Mouse (Mus musculus): ENCODE measurements around the gene Ccdc60. TPM values are rescaled to one million over a fixed set of nuclear protein-coding genes. Genes with fewer than 3 reads are reported as not detected.

Ccdc60 gene
- total and polyA plus RNA-seq, 3 experiments, result not detected

- Histone ChIP-seq H3K4me3 (ENCODE audit: control insufficient read depth in 1 of 2, insufficient read depth in 1 of 2, low read depth in 2 of 2, low read length in 2 of 2) (no peak overlapping the region), H3K79me2 (ENCODE audit: control insufficient read depth, insufficient read depth, low read length, poor library complexity) (no peaks in the 10 kb centered on the region), H3K36me3 (ENCODE audit: control insufficient read depth in 1 of 2, insufficient read depth in 2 of 2, low read length in 2 of 2) (no peaks in the 10 kb centered on the region), H3K9me3 (replicated peaks; ENCODE audit: insufficient read depth, low read length) (no peaks in the 10 kb centered on the region), H3K27ac (ENCODE audit: control insufficient read depth, low read depth, low read length) (no peak overlapping the region), H3K4me1 (ENCODE audit: control insufficient read depth in 1 of 2, insufficient read depth in 2 of 2, low read length in 2 of 2) (no peaks in the 10 kb centered on the region), H3K27me3 (ENCODE audit: control insufficient read depth in 1 of 2, insufficient read depth in 2 of 2, low read length in 2 of 2) (no peaks in the 10 kb centered on the region), H3K9ac (ENCODE audit: control insufficient read depth, low read depth, low read length, poor library complexity, severe bottlenecking) (no peak overlapping the region)
- no peak for TF ChIP-seq NRF1 (IDR thresholded peaks at IDR 0.05; ENCODE audit: insufficient read depth, low read depth, low read length, poor library complexity, severe bottlenecking)
- TF ChIP-seq MYC (IDR thresholded peaks at IDR 0.05; ENCODE audit: low read depth, low read length), result no peak
- TF ChIP-seq CHD2 (IDR thresholded peaks at IDR 0.05; ENCODE audit: low read length), result no peak
- no peak for TF ChIP-seq KAT2A (conservative IDR thresholded peaks at IDR 0.05; ENCODE audit: low read depth, low read length)
- no peak for TF ChIP-seq RAD21 (IDR thresholded peaks at IDR 0.05; ENCODE audit: low read depth, low read length)
- no peak for TF ChIP-seq MAFK (IDR thresholded peaks at IDR 0.05; ENCODE audit: borderline replicate concordance, low read depth, low read length)
- TF ChIP-seq MYB (IDR thresholded peaks at IDR 0.05; ENCODE audit: low read depth, low read length), result no peak
- no peak for TF ChIP-seq MEF2A (IDR thresholded peaks at IDR 0.05; ENCODE audit: extremely low read depth, insufficient replicate concordance, low read depth, low read length, poor library complexity, severe bottlenecking)
- no peak for TF ChIP-seq ZKSCAN1 (IDR thresholded peaks at IDR 0.05; ENCODE audit: low read depth, low read length)
- TF ChIP-seq MAX (IDR thresholded peaks at IDR 0.05; ENCODE audit: low read length), result no peak
- TF ChIP-seq USF2 (IDR thresholded peaks at IDR 0.05; ENCODE audit: borderline replicate concordance in 1 of 2, insufficient read depth in 1 of 2, low read depth in 1 of 2, low read length in 2 of 2), result no peak
- TF ChIP-seq JUND (IDR thresholded peaks at IDR 0.05; ENCODE audit: low read depth, low read length), result no peak
- TF ChIP-seq CTCF (IDR thresholded peaks at IDR 0.05 in 2 of 3, conservative IDR thresholded peaks at IDR 0.05 in 1 of 3; ENCODE audit: control insufficient read depth in 1 of 3, insufficient read depth in 1 of 3, low read depth in 2 of 3, low read length in 3 of 3, poor library complexity in 1 of 3, severe bottlenecking in 1 of 3), result no peak
- no peak for TF ChIP-seq NELFE (IDR thresholded peaks at IDR 0.05; ENCODE audit: low read depth, low read length)
- TF ChIP-seq SMC3 (IDR thresholded peaks at IDR 0.05; ENCODE audit: low read depth, low read length), result no peak
- no peak for TF ChIP-seq ETS1 (IDR thresholded peaks at IDR 0.05; ENCODE audit: low read depth, low read length)
- no peak for TF ChIP-seq ZNF384 (IDR thresholded peaks at IDR 0.05; ENCODE audit: low read depth, low read length)
- no peak for TF ChIP-seq GATA1 (IDR thresholded peaks at IDR 0.05; ENCODE audit: low read depth, low read length)
- no peak for TF ChIP-seq BHLHE40 (IDR thresholded peaks at IDR 0.05; ENCODE audit: borderline replicate concordance, low read depth, low read length)
- no peak for DNase-seq (ENCODE audit: low read depth, low spot score)
Measured at GRCm38 (mm10) chr5:116080736-116081135, 208.0 kb downstream of the Ccdc60 start.

Other genes with a start within 250 kb of the Ccdc60 start
- 5.4 and 6.0 TPM in 2 replicates for gene Tmem233, start 205.7 kb downstream of the Ccdc60 start, total RNA-seq (2012; rRNA removed)
- gene Tmem233, start 205.7 kb downstream of the Ccdc60 start, polyA plus RNA-seq (2012; ENCODE audit: insufficient read depth in 1 of 2, insufficient read length in 2 of 2, low read depth in 1 of 2, low replicate concordance in 2 of 2, missing spikeins in 1 of 2), result not detected
- not detected in 2 replicates for gene Hspb8, start 133.9 kb upstream of the Ccdc60 start, total RNA-seq (2012; rRNA removed)
- gene Hspb8, start 133.9 kb upstream of the Ccdc60 start, polyA plus RNA-seq (2012; ENCODE audit: insufficient read depth in 1 of 2, insufficient read length in 2 of 2, low read depth in 1 of 2, low replicate concordance in 2 of 2, missing spikeins in 1 of 2), result not detected

Measured in MEL (cell line).